Mouse (Mus musculus) adrenal gland, adult 18-20 months (tissue): Measurements from ENCODE around the gene Tfrc. TPM values are rescaled to one million over a fixed set of nuclear protein-coding genes. Genes with fewer than 3 reads are reported as not detected.
"Not testable (repeated sequence)": the region's sequence is repeated elsewhere in the genome, so short reads cannot be mapped to it uniquely, and the experiment has no call there.

ENCODE experiments used
- DNase-seq, 2 experiments: peaks; one replicate each; pipeline ENCODE4 v3.0.0; 2021 to 2022; ENCODE audit warnings: low spot score in 2 of 2
- total RNA-seq, 2 experiments: library from RNA; stranded (reverse); gene quantifications; 1 replicate in 1 of 2; 2 replicates in 1 of 2; pipeline ENCODE4 v1.2.3; 2021

Gene Tfrc
- total RNA-seq, 2 experiments from 2014 or later: 19.8 to 34.3 TPM

DNA sequence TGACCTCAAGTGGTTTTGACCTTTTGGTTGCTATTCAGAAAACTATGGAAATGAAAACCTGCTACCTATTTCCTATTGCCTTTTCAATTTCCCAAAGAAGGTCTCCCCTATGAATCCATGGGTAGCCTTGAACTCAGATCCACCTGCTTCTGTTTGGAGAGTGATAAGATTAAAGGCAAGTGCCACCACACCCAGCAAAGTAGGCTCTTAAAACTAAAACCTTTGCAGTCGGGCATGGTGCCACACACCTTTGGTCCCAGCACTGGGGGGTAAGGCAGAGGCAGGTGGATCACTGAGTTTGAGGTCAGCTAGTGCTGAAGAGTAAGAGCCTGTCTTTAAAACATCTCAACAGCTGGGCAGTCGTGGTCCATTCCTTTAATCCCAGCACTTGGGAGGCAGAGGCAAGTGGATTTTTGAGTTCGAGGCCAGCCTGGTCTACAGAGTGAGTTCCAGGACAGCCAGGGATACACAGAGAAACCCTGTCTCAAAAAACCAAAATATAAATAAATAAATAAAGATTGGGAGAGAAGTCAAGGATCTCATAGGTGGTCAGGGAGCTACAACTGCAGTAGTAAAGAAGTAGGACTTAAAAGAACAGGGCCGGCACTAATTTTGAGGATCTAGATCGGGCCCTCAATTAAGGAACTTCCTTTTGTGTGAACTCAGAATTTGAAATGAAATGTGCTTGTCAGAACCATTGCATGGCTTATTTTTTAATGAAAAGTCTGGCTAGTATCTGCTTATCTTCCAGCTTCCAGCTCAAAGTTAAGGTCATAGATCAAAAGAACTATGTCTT lies 1.9 kb downstream of the Tfrc start:
- no peak for DNase-seq

GRCm38 (mm10) chr16:32612052-32612451 lies 3.3 kb downstream of the Tfrc start:
- DNase-seq: no peak

GRCm38 (mm10) chr16:32613269-32613834 lies 4.6 kb downstream of the Tfrc start:
- DNase-seq: no peak

- DNase-seq: no peak
Observed at GRCm38 (mm10) chr16:32614047-32614446, 5.3 kb downstream of the Tfrc start.

GRCm38 (mm10) chr16:32618946-32619345 lies 10.2 kb downstream of the Tfrc start:
- DNase-seq: no peak

DNA sequence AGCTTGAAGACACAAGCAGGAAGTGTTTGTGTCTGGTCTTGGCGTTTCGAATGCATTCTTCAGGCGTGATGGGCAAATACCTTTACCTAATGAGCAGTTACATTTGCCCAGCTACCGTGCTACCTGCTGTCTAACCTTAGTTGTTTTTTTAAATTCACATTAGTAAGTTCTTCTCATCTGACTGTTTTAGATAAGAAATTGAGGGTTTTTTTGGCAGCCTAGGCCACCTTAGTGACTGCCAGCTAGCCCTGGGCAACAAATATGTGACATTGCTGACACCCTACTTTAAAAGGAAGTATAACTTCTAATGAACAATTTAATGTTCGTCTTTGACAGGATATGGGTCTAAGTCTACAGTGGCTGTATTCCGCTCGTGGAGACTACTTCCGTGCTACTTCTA lies 19.4 kb downstream of the Tfrc start:
- no peak for DNase-seq

DNA sequence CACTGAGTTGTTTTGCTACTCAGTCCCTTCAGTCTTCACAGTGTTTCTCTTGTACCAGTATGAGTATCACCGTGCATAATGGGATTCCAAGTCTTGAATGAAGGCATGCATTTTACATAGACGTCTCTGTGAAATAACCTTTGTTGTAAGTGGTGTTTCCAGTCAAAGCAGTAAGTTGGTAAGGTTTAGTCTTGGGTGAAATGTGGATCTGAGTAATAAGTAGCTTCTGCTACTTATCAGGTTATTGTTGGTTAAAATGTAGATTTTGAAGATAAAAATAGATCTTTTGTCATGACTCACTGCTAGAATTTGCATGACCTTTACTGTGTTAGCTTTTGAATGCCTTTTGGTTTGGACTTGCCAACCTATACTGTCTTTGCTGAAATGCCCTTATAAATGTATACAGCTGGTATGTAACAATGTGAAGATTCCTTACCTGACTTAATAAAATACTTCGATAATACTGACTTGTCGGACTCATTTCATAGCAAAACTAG lies 23.7 kb downstream of the Tfrc start:
- DNase-seq: no peak

- DNase-seq: no peak
Observed at GRCm38 (mm10) chr16:32633486-32634012, 24.8 kb downstream of the Tfrc start.

DNA sequence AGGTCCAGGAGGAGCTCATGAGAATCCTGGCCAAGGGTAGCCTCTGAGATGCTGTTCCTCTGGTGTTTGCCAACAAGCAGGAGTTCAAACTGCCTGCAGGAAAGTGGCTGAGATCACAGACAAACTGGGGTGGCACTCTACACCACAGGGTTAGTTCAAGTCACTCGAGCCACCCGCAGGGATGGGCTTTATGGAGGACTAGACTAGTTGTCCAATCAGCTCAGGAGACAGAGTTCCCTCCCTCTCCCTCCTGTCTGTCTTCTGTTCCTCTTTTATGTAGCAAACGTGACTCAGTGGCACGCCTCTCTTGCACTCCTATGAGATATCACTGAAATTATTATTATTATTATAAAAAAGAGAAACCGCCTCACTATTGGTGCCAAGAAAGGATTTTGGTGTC lies 25.5 kb downstream of the Tfrc start:
- DNase-seq: no peak

- no peak for DNase-seq
Observed at GRCm38 (mm10) chr16:32635314-32635713, 26.6 kb downstream of the Tfrc start.

DNA sequence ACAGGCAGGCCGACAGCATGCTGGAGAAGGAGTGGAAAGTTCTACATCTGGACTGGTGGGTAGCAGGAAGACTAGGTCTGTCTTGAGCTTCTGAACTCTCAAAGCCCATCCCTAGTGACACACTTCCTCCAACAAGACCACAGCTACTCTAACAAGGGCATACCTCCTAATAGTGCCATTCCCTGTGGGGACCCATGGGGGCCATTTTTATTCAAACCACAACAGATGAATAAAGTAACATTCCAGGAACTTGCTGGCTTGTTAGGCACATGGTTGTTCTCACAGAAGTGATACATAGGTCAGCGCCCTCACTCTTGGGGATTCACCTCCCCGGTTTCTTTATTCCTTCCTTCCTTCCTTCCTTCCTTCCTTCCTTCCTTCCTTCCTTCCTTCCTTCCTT lies 27.6 kb downstream of the Tfrc start:
- no peak for DNase-seq

GRCm38 (mm10) chr16:32636871-32637521 lies 28.3 kb downstream of the Tfrc start:
- DNase-seq: no peak

DNA sequence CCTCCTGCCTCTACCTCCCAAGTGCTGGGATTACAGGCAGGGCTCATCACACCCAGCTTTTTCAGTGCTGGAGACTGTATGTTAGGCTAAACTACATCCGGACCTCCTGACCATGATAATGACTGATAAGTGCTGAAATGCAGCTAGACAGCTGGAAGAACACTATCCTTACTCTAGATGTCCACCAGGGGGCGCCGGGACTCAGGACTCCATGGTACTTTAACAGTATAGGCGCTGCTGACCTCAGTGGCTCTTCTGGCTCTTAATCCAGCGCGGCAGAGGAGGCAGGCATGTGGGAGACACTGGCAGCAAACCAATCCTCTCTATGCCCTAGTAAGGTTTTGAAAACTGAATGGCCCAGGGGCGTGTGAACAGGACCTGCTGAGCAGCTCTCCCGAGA lies 29.8 kb downstream of the Tfrc start:
- peak; percentile 77 to 85 for DNase-seq

DNA sequence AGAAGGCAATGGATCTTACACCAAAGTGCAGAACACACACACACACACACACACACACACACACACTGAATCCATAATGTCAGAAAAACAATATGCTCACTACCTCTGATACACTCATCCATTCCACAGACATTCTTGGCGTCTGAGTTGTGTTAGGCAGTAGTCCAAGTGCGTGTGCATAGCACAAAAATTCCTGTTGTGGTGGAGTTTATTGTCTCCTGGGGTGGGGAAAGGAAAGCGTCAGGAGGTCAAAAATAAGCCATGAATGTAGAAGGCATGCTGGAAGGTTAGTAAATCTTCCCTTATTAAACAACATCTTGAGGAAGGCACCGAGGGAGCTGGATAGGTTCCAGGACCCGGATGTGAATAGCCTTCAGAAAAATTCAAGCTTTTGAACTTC lies 31.4 kb downstream of the Tfrc start:
- no peak for DNase-seq

GRCm38 (mm10) chr16:32640683-32641082 lies 32.0 kb downstream of the Tfrc start:
- not testable (repeated sequence) for DNase-seq

- no peak for DNase-seq
Observed at GRCm38 (mm10) chr16:32641440-32642219, 32.9 kb downstream of the Tfrc start.

DNA sequence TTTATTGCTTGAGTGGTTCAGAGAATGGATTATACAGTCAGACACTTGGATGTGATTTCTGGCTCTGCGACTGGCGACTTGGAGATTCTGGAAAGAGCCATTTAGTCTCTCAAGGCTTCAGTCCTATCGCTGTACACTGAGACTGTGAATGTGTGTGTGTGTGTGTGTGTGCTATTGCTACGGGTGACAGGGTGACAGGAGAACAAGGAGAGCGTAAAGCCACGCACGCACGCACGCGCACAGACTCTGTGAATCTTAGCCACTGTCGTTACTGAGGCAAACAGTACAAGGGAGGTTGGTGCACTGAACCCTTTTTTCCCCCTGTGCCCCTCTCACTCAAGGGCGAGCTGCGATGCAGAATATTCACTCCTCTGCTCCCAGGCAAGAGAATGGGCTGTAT lies 33.6 kb downstream of the Tfrc start:
- no peak for DNase-seq

- peak; percentile 82 to 89 for DNase-seq
Observed at GRCm38 (mm10) chr16:32643661-32644061, 34.9 kb downstream of the Tfrc start, which contains the start of gene Tnk2. Gene Tnk2 (plus strand): TSS chr16:32643874.

- peak; percentile 51 to 59 for DNase-seq
Observed at GRCm38 (mm10) chr16:32644069-32644800, 35.5 kb downstream of the Tfrc start.

DNA sequence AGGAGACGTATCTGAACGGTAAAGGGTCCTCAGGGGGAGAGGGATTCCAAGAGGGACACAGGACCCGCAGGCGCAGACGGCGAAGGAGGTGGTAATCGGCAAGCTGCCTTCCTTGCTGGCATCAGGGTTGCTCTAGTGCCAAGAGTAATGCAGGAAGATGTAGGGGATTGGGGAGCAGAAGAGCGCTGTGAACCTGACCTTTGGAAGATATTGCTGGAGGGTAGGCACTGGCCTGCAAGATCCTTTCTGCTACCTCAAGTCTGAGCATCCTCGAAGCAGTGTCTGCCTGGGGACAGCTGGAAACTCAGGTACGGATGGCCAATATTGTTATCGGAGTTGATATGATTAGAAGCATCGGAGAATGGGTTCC lies 36.1 kb downstream of the Tfrc start:
- DNase-seq: no peak
